Mouse (Mus musculus): ENCODE measurements around the gene Rhov.

The Rhov gene

GRCm38 (mm10) chr2:119270643-119271331 is at the start of gene Rhov:
Gene Rhov (minus strand): TSS chr2:119271272.
- peak; percentile 68 for DNase-seq

GRCm38 (mm10) chr2:119320571-119320970 is 49.5 kb upstream of the Rhov start:
- DNase-seq = no peak

- DNase-seq = no peak
Observed at GRCm38 (mm10) chr2:119318043-119318710, 47.1 kb upstream of the Rhov start.

GRCm38 (mm10) chr2:119314742-119315310 is 43.8 kb upstream of the Rhov start:
- DNase-seq = no peak

DNA sequence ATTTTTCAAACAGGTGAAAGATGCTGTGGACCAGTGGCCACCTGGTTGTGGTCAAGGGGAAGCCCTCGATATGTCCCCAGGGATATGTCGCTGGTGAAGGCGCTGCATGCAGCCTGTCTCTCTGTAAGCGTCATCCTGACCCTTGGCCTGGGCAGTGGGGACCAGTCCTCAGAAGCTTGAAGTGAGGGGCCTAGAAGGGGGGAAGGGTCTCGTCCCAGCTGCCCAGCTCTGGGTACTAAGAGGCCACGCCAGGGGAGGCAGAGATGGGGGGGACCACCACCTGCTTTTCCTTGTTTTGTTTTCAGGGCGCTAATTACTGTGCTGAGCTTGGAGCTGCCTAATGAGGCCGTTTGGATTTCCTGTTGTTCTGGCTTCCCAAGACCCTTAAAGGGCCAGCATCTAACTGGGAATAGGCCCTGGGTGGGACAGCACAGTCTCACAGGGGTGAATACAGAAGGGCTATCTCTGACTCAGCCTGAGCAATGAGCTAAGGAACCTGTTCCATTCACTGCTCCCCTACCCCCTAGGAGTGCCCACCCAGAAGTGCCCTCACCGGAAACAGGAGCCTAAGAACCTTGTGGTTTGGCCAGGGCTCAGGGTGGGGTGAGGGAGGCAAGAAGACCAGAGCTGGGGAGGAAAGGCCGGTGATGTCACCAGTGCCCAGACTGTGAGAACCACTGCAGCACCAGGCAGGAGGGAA is 42.9 kb upstream of the Rhov start:
- no peak for DNase-seq

DNA sequence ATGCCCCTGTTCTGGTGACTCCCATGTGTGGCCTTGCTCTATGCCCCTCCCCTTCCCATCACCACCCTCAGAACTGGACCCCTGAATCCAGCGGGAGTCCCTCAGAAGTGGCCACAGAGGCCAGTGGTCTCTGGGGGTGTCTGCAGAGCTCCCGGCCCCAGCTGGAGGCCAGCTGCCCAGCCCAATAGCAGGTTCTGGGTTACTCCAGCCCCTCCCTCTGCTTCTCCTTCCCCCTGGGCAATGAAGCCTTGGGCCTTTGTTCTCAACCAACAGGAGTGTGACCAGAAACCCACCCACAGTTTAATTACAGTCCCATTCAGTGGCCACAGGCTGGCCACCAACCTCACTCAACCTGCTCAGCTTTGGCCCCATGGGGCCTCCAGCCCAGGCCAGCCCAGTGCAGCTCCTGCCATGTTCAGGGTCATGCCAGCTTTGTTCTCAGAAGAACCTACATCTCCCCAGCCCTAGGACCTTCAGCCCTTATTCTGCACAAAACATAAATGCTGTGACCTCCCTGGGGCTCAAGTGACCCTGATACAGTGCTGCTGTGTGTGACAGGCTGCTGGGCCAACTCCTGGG is 41.4 kb upstream of the Rhov start:
- no peak for DNase-seq

GRCm38 (mm10) chr2:119311544-119311943 is 40.5 kb upstream of the Rhov start:
- no peak for DNase-seq

GRCm38 (mm10) chr2:119304798-119305208 is 33.7 kb upstream of the Rhov start:
- no peak for DNase-seq

GRCm38 (mm10) chr2:119304391-119304790 is 33.3 kb upstream of the Rhov start:
- DNase-seq = no peak

DNA sequence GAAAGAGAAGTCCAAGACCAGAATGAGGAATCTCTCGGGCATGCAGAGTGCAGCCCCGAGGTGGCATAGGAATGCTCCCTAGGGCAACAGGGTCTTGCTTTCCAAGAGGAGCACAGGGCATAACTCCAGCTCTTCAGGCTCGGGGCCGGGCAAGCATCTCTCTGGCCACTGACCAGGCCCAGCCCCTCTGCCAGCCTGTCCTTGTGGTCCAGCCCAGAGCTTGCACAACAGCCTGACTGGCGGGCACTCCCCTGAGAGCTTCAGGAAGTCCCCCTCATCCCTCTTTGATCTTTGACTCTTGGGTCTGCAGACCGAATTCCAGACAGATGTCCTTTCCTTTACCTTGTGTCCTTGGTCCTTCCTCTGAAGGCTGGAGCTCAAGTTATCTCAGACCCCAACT is 31.8 kb upstream of the Rhov start:
- DNase-seq = no peak

- DNase-seq = peak; percentile 38
Observed at GRCm38 (mm10) chr2:119300819-119301493, 29.9 kb upstream of the Rhov start.

DNA sequence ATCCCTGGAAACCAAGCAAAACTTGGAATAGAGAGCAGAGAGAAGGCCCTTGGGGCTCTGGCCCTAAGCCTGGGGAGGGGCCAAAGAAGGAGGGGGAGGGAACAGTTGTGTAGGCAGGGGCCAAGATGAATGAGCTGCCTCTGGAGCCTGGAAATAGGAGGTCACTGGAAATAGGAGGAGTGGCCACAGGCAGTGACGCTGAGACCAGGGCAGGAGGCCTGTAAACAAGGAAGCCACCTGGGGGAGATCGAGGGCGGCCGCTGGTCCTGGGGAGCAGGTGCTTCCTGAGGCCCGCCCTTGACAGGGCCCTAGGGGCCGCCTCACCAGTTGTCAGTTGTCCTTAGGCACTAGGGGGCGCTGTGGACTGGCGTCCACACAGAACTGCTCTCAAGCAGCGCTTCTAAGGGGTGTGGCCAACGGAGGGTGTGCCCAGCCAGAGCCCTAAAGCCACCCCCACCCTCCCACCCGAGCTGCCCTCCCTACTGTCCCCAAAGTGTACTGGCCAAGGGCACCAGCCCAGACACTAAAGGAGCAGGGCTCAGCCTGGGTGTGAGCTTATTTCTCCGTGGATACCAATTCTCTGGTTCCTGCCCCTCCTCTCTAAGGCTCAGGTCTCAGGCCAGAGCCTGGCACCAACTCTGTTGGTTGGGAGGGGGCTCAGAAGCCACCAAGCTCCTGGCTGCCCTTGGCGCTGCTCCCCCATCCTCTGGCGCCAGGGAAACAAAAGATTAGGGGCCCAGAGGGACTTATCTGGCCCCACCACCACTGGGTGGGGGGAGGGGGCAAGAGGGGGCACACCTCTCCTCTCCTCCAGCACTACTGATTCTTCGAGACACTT is 29.1 kb upstream of the Rhov start:
- peak; percentile 75 for DNase-seq

GRCm38 (mm10) chr2:119298839-119299238 is 27.8 kb upstream of the Rhov start:
- DNase-seq = no peak

DNA sequence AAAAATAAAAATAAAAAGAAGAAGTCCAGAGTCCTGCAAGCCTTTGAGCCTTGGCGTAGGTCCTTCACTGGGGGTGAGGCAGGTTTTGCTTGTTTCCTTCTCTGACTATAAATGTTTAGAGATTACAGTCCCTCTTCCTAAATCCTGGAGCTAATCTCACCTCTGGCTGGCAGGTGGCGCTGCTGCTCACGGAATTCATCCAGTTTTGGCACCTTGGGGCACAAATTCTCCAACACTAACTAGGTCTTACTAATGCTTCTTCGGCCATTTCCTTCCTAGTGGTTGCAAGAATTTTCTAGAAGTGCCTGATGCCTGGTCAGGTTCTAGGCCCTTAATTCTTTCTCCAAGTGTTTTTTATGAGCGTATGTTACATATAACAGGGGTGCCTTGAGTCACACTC is 27.3 kb upstream of the Rhov start:
- peak; percentile 67 for DNase-seq

DNA sequence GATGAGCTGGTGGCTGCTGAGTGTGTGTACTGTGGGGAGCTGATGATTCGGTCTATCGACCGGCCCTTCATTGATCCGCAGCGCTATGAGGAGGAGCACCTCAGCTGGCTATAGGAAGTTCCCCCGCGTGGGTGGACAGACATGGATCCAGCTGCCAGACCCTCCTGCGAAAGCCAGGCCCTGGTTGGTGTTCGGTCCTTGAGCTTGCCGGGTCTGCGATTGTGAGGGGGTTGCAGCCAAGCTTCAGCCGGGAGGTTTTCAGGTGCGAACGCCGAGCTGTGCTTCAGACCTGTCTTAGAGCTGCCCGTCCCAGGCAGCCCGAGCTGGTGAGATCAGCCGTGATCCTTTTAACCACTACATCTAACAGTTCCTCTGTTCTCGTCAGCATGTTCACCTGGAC is 26.4 kb upstream of the Rhov start:
- DNase-seq = no peak

DNA sequence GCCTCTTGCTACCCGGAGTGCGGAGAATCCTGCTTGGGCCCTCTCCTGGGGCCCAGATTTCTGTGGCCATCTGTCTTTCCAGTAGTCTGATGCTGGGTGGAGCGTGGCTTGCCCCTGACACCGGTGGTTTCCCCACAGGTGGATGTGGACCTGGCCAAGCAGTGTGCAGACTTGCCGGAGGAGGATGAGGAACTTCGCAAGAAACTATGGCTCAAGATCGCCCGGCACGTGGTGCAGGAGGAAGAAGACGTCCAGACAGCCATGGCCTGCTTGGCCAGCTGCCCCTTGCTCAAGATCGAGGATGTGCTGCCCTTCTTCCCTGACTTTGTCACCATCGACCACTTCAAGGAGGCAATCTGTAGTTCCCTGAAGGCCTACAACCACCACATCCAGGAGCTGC is 25.7 kb upstream of the Rhov start:
- no peak for DNase-seq

DNA sequence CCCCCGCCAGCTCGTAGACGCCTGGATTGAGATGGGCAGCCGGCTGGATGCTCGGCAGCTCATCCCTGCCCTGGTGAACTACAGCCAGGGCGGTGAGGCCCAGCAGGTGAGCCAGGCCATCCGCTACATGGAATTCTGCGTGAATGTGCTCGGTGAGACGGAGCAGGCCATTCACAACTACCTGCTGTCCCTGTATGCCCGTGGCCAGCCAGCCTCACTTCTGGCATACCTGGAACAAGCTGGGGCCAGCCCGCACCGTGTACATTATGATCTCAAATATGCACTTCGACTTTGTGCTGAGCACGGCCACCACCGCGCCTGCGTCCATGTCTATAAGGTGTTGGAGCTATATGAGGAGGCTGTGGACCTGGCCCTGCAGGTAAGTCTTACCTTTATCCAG is 23.3 kb upstream of the Rhov start:
- DNase-seq = no peak

GRCm38 (mm10) chr2:119293776-119294390 is 22.8 kb upstream of the Rhov start:
- no peak for DNase-seq

GRCm38 (mm10) chr2:119293311-119293710 is 22.2 kb upstream of the Rhov start:
- DNase-seq = no peak

DNA sequence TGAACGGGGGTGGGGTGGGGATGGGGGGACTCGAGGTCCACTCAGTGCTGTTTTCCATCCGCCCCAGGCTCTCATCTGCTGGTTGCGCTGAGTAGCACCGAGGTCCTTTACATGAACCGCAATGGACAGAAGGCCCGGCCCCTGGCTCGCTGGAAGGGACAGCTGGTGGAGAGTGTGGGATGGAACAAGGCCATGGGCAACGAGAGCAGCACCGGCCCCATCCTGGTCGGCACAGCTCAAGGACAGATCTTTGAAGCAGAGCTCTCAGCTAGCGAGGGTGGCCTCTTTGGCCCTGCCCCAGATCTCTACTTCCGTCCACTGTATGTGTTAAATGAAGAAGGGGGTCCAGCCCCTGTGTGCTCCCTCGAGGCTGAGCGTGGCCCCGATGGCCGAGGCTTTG is 21.8 kb upstream of the Rhov start:
- DNase-seq = no peak

GRCm38 (mm10) chr2:119292281-119292680 is 21.2 kb upstream of the Rhov start:
- DNase-seq = no peak

All from right cerebral cortex, postnatal 4 days (tissue).